In genomic region chr14:54870861-54871260, GRCm38 (mm10) we compare ENCODE assay signal across 9 mouse cellular contexts. TPM values are rescaled to one million over a fixed set of nuclear protein-coding genes. Genes with fewer than 3 reads are reported as not detected.
DNase-seq lines count a peak whose midpoint lies in the region; ATAC-seq lines count a peak whose summit lies in the region.
"Had no signal": no experiment of that assay in that cellular context is flagged by ENCODE, and none has a peak within 500 bp of the region (broad histone marks: within the 10 kb centered on the region; RNA-seq: fewer than 3 reads in every experiment).

Gene Homez, minus strand, starts transcription at chr14:54870961.

- H3K27me3 ChIP-seq in kidney, embryonic 14.5 days (ENCODE audit: control insufficient read depth, insufficient read depth, low read length), result no peaks in the 10 kb centered on the region
- no peaks in the 10 kb centered on the region for H3K27me3 ChIP-seq in forebrain, embryonic 11.5 days (ENCODE audit: control insufficient read depth, insufficient read depth, low read length)

- 90% methylated on average over 5 of the region's 5 CpGs for WGBS in kidney, embryonic 14.5 days
- WGBS in forebrain, embryonic 11.5 days, result 91% methylated on average over 5 of the region's 5 CpGs

- DNase-seq in kidney, adult 18-20 months, result no peak
- DNase-seq in adrenal gland, adult 8-10 months, result no peak
- no peak for DNase-seq in forebrain, embryonic 11.5 days (ENCODE audit: low spot score)
- no peak for DNase-seq in left cerebral cortex, postnatal 14 days (ENCODE audit: low spot score in 2 of 2)
- DNase-seq in ovary, postnatal 14 days (ENCODE audit: low spot score), result no peak
- DNase-seq in natural killer cell, adult 2 months (ENCODE audit: low spot score in 2 of 2), result no peak
- DNase-seq in cerebellum, adult 18-20 months, result no peak

- H3K9me3 ChIP-seq in kidney, embryonic 14.5 days (ENCODE audit: control insufficient read depth, low read length), result no peaks in the 10 kb centered on the region
- no peaks in the 10 kb centered on the region for H3K9me3 ChIP-seq in forebrain, embryonic 11.5 days (ENCODE audit: control insufficient read depth, low read length)
- H3K9me3 ChIP-seq: limb, embryonic 15.5 days had no signal

- intact Hi-C loops in left cerebral cortex, postnatal 14 days (cut with DNase I), result no loop called here

- H3K27ac ChIP-seq in kidney, embryonic 14.5 days (ENCODE audit: low read depth, low read length), result no peak within 1 kb of the TSS
- H3K27ac ChIP-seq in forebrain, embryonic 11.5 days (ENCODE audit: low read depth, low read length), result no peak within 1 kb of the TSS
- H3K27ac ChIP-seq: limb, embryonic 15.5 days had no signal

- no peak within 1 kb of the TSS for H3K9ac ChIP-seq in kidney, embryonic 14.5 days (ENCODE audit: low read depth, low read length)
- H3K9ac ChIP-seq in forebrain, embryonic 11.5 days (ENCODE audit: low read length), result no peak within 1 kb of the TSS
- H3K9ac ChIP-seq: limb, embryonic 15.5 days had no signal

- H3K4me2 ChIP-seq in kidney, embryonic 14.5 days (replicated peaks; ENCODE audit: low read depth, low read length), result no peak within 1 kb of the TSS
- no peak within 1 kb of the TSS for H3K4me2 ChIP-seq in forebrain, embryonic 11.5 days (ENCODE audit: low read depth, low read length, severe bottlenecking)
- H3K4me2 ChIP-seq: limb, embryonic 15.5 days had no signal

- ATAC-seq in kidney, embryonic 14.5 days (ENCODE audit: low FRiP score, low TSS enrichment), result no peak
- ATAC-seq in forebrain, embryonic 11.5 days (replicated peaks; ENCODE audit: low FRiP score), result no peak

- H3K36me3 ChIP-seq in kidney, embryonic 14.5 days (ENCODE audit: control insufficient read depth, insufficient read depth, low read length), result no peaks in the 10 kb centered on the region
- H3K36me3 ChIP-seq in forebrain, embryonic 11.5 days (ENCODE audit: control insufficient read depth, insufficient read depth, low read length), result no peaks in the 10 kb centered on the region
- H3K36me3 ChIP-seq: limb, embryonic 15.5 days had no signal

- H3K4me1 ChIP-seq in kidney, embryonic 14.5 days (ENCODE audit: control insufficient read depth, insufficient read depth, low read length), result 0 out of 2 replicates have a peak, but pooled peaks cover 4% of the 10 kb centered on the region
- H3K4me1 ChIP-seq in forebrain, embryonic 11.5 days (replicated peaks; ENCODE audit: control insufficient read depth, insufficient read depth, low read length), result peaks cover 3% of the 10 kb centered on the region; the same call in 1 of the 2 replicates

- no peak within 1 kb of the TSS for H3K4me3 ChIP-seq in kidney, embryonic 14.5 days (ENCODE audit: low read length)
- H3K4me3 ChIP-seq in forebrain, embryonic 11.5 days (ENCODE audit: low read depth, low read length), result no peak within 1 kb of the TSS
- H3K4me3 ChIP-seq: limb, embryonic 15.5 days had no signal

RNA-seq across cellular contexts. Expression of gene Homez, which starts in this region (rescaled TPM):
- 10.3 and 19.1 TPM in 2 replicates for polyA plus RNA-seq in kidney, embryonic 14.5 days (2014; fragmentation: Nextera tagmentation; extraction: Ambion mirVana)
- total RNA-seq in adrenal gland, adult 8-10 months (2022), result 10 to 100 TPM; 18.7 to 29.2 (median 21.7) TPM
- polyA plus RNA-seq in forebrain, embryonic 11.5 days (2014; fragmentation: Nextera tagmentation; extraction: Ambion mirVana), result 15.7 and 16.1 TPM in 2 replicates
- total RNA-seq in left cerebral cortex, postnatal 14 days (2021), result 10 to 100 TPM; 11.5 to 16.7 TPM
